Mouse (Mus musculus): Measurements from ENCODE around the gene Adam8.

GRCm38 (mm10) chr7:140032366-140032765, 40.0 kb upstream of the Adam8 start:
- TF ChIP-seq CTCF (IDR thresholded peaks at IDR 0.05; ENCODE audit: low read depth) (no peak), EP300 (optimal IDR thresholded peaks at IDR 0.05) (no peak)
